Mouse (Mus musculus): ENCODE results near the gene Pard3b. TPM values are rescaled to one million over a fixed set of nuclear protein-coding genes. Genes with fewer than 3 reads are reported as not detected.

The Pard3b gene
- polyA plus RNA-seq, 1 experiment from 2014 or later = 13.8 TPM

- H3K4me3 ChIP-seq (ENCODE audit: low read depth, low read length) = no peak overlapping the region
- ATAC-seq (ENCODE audit: low FRiP score, low TSS enrichment) (no peak), DNase-seq (ENCODE audit: low spot score) (no peak)
- H3K27me3 ChIP-seq (ENCODE audit: control insufficient read depth, insufficient read depth, low read length) = no peaks in the 10 kb centered on the region
- H3K9me3 ChIP-seq (ENCODE audit: control insufficient read depth, low read length) = no peaks in the 10 kb centered on the region
- no peak for TF ChIP-seq EP300 (optimal IDR thresholded peaks at IDR 0.05)
- peak; percentile 89 for TF ChIP-seq CTCF (IDR thresholded peaks at IDR 0.05; ENCODE audit: low read depth)
- H3K4me1 ChIP-seq (replicated peaks; ENCODE audit: control insufficient read depth, insufficient read depth) = no peaks in the 10 kb centered on the region
- no peaks in the 10 kb centered on the region for H3K36me3 ChIP-seq (ENCODE audit: control insufficient read depth, insufficient read depth, low read length)
- WGBS = 30% methylated on average over 2 of the region's 2 CpGs
- H3K9ac ChIP-seq (ENCODE audit: low read length) = no peak overlapping the region
- no peak overlapping the region for H3K27ac ChIP-seq (replicated peaks)
- H3K4me2 ChIP-seq (replicated peaks; ENCODE audit: low read depth) = no peak overlapping the region
These were observed 286.3 kb downstream of the Pard3b start for GRCm38 (mm10) chr1:61924958-61925357.

- 77% methylated on average over 5 of the region's 5 CpGs for WGBS
- Histone ChIP-seq H3K27ac (replicated peaks) (no peak overlapping the region), H3K36me3 (ENCODE audit: control insufficient read depth, insufficient read depth, low read length) (no peaks in the 10 kb centered on the region), H3K4me2 (replicated peaks; ENCODE audit: low read depth) (no peak overlapping the region), H3K4me1 (replicated peaks; ENCODE audit: control insufficient read depth, insufficient read depth) (no peaks in the 10 kb centered on the region), H3K9me3 (ENCODE audit: control insufficient read depth, low read length) (no peaks in the 10 kb centered on the region), H3K9ac (ENCODE audit: low read length) (no peak overlapping the region), H3K4me3 (ENCODE audit: low read depth, low read length) (no peak overlapping the region), H3K27me3 (ENCODE audit: control insufficient read depth, insufficient read depth, low read length) (no peaks in the 10 kb centered on the region)
- TF ChIP-seq CTCF (IDR thresholded peaks at IDR 0.05; ENCODE audit: low read depth) (no peak), EP300 (optimal IDR thresholded peaks at IDR 0.05) (no peak)
- ATAC-seq (ENCODE audit: low FRiP score, low TSS enrichment) (no peak), DNase-seq (ENCODE audit: low spot score) (no peak)
These were observed 286.9 kb downstream of the Pard3b start for GRCm38 (mm10) chr1:61925541-61925940.

- Histone ChIP-seq H3K27ac (replicated peaks) (no peak overlapping the region), H3K9ac (ENCODE audit: low read length) (no peak overlapping the region), H3K9me3 (ENCODE audit: control insufficient read depth, low read length) (no peaks in the 10 kb centered on the region), H3K36me3 (ENCODE audit: control insufficient read depth, insufficient read depth, low read length) (no peaks in the 10 kb centered on the region), H3K27me3 (ENCODE audit: control insufficient read depth, insufficient read depth, low read length) (no peaks in the 10 kb centered on the region), H3K4me1 (replicated peaks; ENCODE audit: control insufficient read depth, insufficient read depth) (no peaks in the 10 kb centered on the region), H3K4me3 (ENCODE audit: low read depth, low read length) (no peak overlapping the region), H3K4me2 (replicated peaks; ENCODE audit: low read depth) (no peak overlapping the region)
- TF ChIP-seq CTCF (IDR thresholded peaks at IDR 0.05; ENCODE audit: low read depth) = no peak
- TF ChIP-seq EP300 (optimal IDR thresholded peaks at IDR 0.05) = no peak
- ATAC-seq (ENCODE audit: low FRiP score, low TSS enrichment) = no peak
- 56% methylated on average over 7 of the region's 7 CpGs for WGBS
- no peak for DNase-seq (ENCODE audit: low spot score)
These were observed 289.6 kb downstream of the Pard3b start for GRCm38 (mm10) chr1:61928131-61928761.

GRCm38 (mm10) chr1:61933574-61933973 lies 294.9 kb downstream of the Pard3b start:
- H3K4me3 ChIP-seq (ENCODE audit: low read depth, low read length) = no peak overlapping the region
- H3K4me2 ChIP-seq (replicated peaks; ENCODE audit: low read depth) = no peak overlapping the region
- H3K27ac ChIP-seq (replicated peaks) = no peak overlapping the region
- ATAC-seq (ENCODE audit: low FRiP score, low TSS enrichment) (no peak), DNase-seq (ENCODE audit: low spot score) (no peak)
- H3K9me3 ChIP-seq (ENCODE audit: control insufficient read depth, low read length) = no peaks in the 10 kb centered on the region
- H3K9ac ChIP-seq (ENCODE audit: low read length) = no peak overlapping the region
- no peaks in the 10 kb centered on the region for H3K27me3 ChIP-seq (ENCODE audit: control insufficient read depth, insufficient read depth, low read length)
- TF ChIP-seq CTCF (IDR thresholded peaks at IDR 0.05; ENCODE audit: low read depth) = no peak
- no peak for TF ChIP-seq EP300 (optimal IDR thresholded peaks at IDR 0.05)
- no peaks in the 10 kb centered on the region for H3K36me3 ChIP-seq (ENCODE audit: control insufficient read depth, insufficient read depth, low read length)
- no peaks in the 10 kb centered on the region for H3K4me1 ChIP-seq (replicated peaks; ENCODE audit: control insufficient read depth, insufficient read depth)
- 62% methylated on average over 2 of the region's 2 CpGs for WGBS

- Histone ChIP-seq H3K9me3 (ENCODE audit: control insufficient read depth, low read length) (no peaks in the 10 kb centered on the region), H3K4me3 (ENCODE audit: low read depth, low read length) (no peak overlapping the region), H3K27ac (replicated peaks) (no peak overlapping the region), H3K36me3 (ENCODE audit: control insufficient read depth, insufficient read depth, low read length) (no peaks in the 10 kb centered on the region), H3K4me1 (replicated peaks; ENCODE audit: control insufficient read depth, insufficient read depth) (no peaks in the 10 kb centered on the region), H3K27me3 (ENCODE audit: control insufficient read depth, insufficient read depth, low read length) (no peaks in the 10 kb centered on the region), H3K9ac (ENCODE audit: low read length) (no peak overlapping the region), H3K4me2 (replicated peaks; ENCODE audit: low read depth) (no peak overlapping the region)
- DNase-seq (ENCODE audit: low spot score) (no peak), ATAC-seq (ENCODE audit: low FRiP score, low TSS enrichment) (no peak)
- TF ChIP-seq CTCF (IDR thresholded peaks at IDR 0.05; ENCODE audit: low read depth) (no peak), EP300 (optimal IDR thresholded peaks at IDR 0.05) (no peak)
- WGBS = 85% methylated on average over 4 of the region's 4 CpGs
These were observed 296.1 kb downstream of the Pard3b start for GRCm38 (mm10) chr1:61934760-61935159.

- ATAC-seq (ENCODE audit: low FRiP score, low TSS enrichment) = no peak
- H3K9me3 ChIP-seq (ENCODE audit: control insufficient read depth, low read length) = no peaks in the 10 kb centered on the region
- no peak for TF ChIP-seq EP300 (optimal IDR thresholded peaks at IDR 0.05)
- TF ChIP-seq CTCF (IDR thresholded peaks at IDR 0.05; ENCODE audit: low read depth) = no peak
- no peaks in the 10 kb centered on the region for H3K27me3 ChIP-seq (ENCODE audit: control insufficient read depth, insufficient read depth, low read length)
- no peak overlapping the region for H3K4me2 ChIP-seq (replicated peaks; ENCODE audit: low read depth)
- 76% methylated on average over 10 of the region's 10 CpGs for WGBS
- no peaks in the 10 kb centered on the region for H3K4me1 ChIP-seq (replicated peaks; ENCODE audit: control insufficient read depth, insufficient read depth)
- no peaks in the 10 kb centered on the region for H3K36me3 ChIP-seq (ENCODE audit: control insufficient read depth, insufficient read depth, low read length)
- no peak overlapping the region for H3K27ac ChIP-seq (replicated peaks)
- H3K4me3 ChIP-seq (ENCODE audit: low read depth, low read length) = no peak overlapping the region
- no peak overlapping the region for H3K9ac ChIP-seq (ENCODE audit: low read length)
- DNase-seq (ENCODE audit: low spot score) = no peak
These were observed 301.3 kb downstream of the Pard3b start for GRCm38 (mm10) chr1:61939882-61940281.
